18 mouse cellular contexts compared by ENCODE assay signal in the genomic region with DNA sequence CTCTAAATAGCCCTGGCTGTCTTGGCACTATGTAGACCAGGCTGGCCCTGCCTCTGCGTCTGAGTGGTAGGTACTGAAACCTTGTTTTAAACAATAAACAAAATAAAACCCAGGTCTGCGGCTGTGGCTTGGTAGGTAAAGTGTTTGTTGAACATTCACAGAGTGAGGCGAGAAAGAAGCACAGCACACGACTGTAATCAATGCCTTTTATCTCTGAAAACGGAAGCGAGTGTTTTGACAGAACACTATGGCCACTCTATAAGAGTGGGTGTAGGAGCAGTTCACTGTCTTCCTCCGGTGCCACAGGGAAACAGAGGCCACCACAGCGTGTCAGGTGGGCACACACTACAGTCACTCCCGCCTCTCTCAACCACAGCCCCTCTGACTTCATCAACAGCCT. TPM values are rescaled to one million over a fixed set of nuclear protein-coding genes. Genes with fewer than 3 reads are reported as not detected.
DNase-seq lines count a peak whose midpoint lies in the region; ATAC-seq and TF ChIP-seq lines count a peak whose summit lies in the region.
"Had no signal": no experiment of that assay in that cellular context is flagged by ENCODE, and none has a peak within 500 bp of the region (broad histone marks: within the 10 kb centered on the region; RNA-seq: fewer than 3 reads in every experiment).

No protein-coding gene starts in this region.

- intact Hi-C loops in heart, postnatal 14 days (cut with DNase I) = no loop called here

- peak overlapping the region; percentile 30 for H3K27ac ChIP-seq in liver, embryonic 12.5 days
- no peak overlapping the region for H3K27ac ChIP-seq in liver, embryonic 11.5 days (ENCODE audit: low read depth, low read length)
- H3K27ac ChIP-seq in kidney, embryonic 16.5 days (ENCODE audit: low read length) = no peak overlapping the region
- H3K27ac ChIP-seq: hindbrain, embryonic 10.5 days; intestine, embryonic 15.5 days; midbrain, embryonic 13.5 days; neural tube, embryonic 12.5 days had no signal

- no peak for TF ChIP-seq CTCF in E14TG2a.4 (conservative IDR thresholded peaks at IDR 0.05; ENCODE audit: low read length)

- no peak overlapping the region for H3K9ac ChIP-seq in liver, embryonic 12.5 days
- no peak overlapping the region for H3K9ac ChIP-seq in liver, embryonic 11.5 days (ENCODE audit: low read depth, low read length)
- H3K9ac ChIP-seq in kidney, embryonic 16.5 days (replicated peaks; ENCODE audit: low read length) = no peak overlapping the region
- H3K9ac ChIP-seq: intestine, embryonic 15.5 days; midbrain, embryonic 13.5 days; neural tube, embryonic 12.5 days had no signal

- peaks cover 51% of the 10 kb centered on the region for H3K4me1 ChIP-seq in liver, embryonic 12.5 days
- peaks cover 16% of the 10 kb centered on the region for H3K4me1 ChIP-seq in liver, embryonic 11.5 days (replicated peaks; ENCODE audit: control insufficient read depth, insufficient read depth, low read length)
- peaks cover 79% of the 10 kb centered on the region for H3K4me1 ChIP-seq in E14TG2a.4 (replicated peaks; ENCODE audit: low read depth, low read length)
- H3K4me1 ChIP-seq in kidney, embryonic 16.5 days (ENCODE audit: insufficient read depth, low read length) = no peaks in the 10 kb centered on the region
- H3K4me1 ChIP-seq: forebrain, embryonic 10.5 days; hindbrain, embryonic 10.5 days; midbrain, embryonic 13.5 days; neural tube, embryonic 12.5 days had no signal

- H3K4me2 ChIP-seq in liver, embryonic 12.5 days = no peak overlapping the region
- H3K4me2 ChIP-seq in liver, embryonic 11.5 days = no peak overlapping the region
- no peak overlapping the region for H3K4me2 ChIP-seq in kidney, embryonic 16.5 days (replicated peaks; ENCODE audit: low read depth, low read length)
- H3K4me2 ChIP-seq: intestine, embryonic 15.5 days; midbrain, embryonic 13.5 days; neural tube, embryonic 12.5 days had no signal

- no peak for ATAC-seq in liver, embryonic 12.5 days
- ATAC-seq in liver, embryonic 11.5 days (replicated peaks; ENCODE audit: low FRiP score) = no peak
- ATAC-seq in kidney, embryonic 16.5 days (ENCODE audit: low FRiP score, low TSS enrichment) = no peak
- ATAC-seq: intestine, embryonic 15.5 days; midbrain, embryonic 13.5 days had no signal

- DNase-seq in liver, embryonic 11.5 days (ENCODE audit: low spot score) = no peak
- peak; percentile 71 for DNase-seq in induced T-regulatory cell, adult 2 months (ENCODE audit: low read depth)
- peak; percentile 59 to 73 for DNase-seq in natural killer cell, adult 2 months (ENCODE audit: low spot score in 2 of 2)
- DNase-seq in heart, postnatal 14 days = no peak
- DNase-seq: cerebellum, adult 2 months; gastrocnemius, postnatal 36 days; kidney, postnatal 25 days; left cerebral cortex, postnatal 4 days; lung, adult 18-20 months; right cerebral cortex, postnatal 4 days had no signal

- H3K4me3 ChIP-seq in liver, embryonic 12.5 days = no peak overlapping the region
- no peak overlapping the region for H3K4me3 ChIP-seq in liver, embryonic 11.5 days (ENCODE audit: low read depth, low read length)
- peak overlapping the region; percentile 68 for H3K4me3 ChIP-seq in E14TG2a.4 (replicated peaks; ENCODE audit: low read length)
- no peak overlapping the region for H3K4me3 ChIP-seq in kidney, embryonic 16.5 days (ENCODE audit: low read length)
- H3K4me3 ChIP-seq: forebrain, embryonic 10.5 days; hindbrain, embryonic 10.5 days; intestine, embryonic 15.5 days; midbrain, embryonic 13.5 days; neural tube, embryonic 12.5 days had no signal

- no peaks in the 10 kb centered on the region for H3K9me3 ChIP-seq in liver, embryonic 12.5 days (replicated peaks)
- no peaks in the 10 kb centered on the region for H3K9me3 ChIP-seq in liver, embryonic 11.5 days (ENCODE audit: control insufficient read depth, low read length)
- no peaks in the 10 kb centered on the region for H3K9me3 ChIP-seq in E14TG2a.4 (ENCODE audit: low read length)
- no peaks in the 10 kb centered on the region for H3K9me3 ChIP-seq in kidney, embryonic 16.5 days (ENCODE audit: low read length)
- H3K9me3 ChIP-seq: forebrain, embryonic 10.5 days; hindbrain, embryonic 10.5 days; intestine, embryonic 15.5 days; midbrain, embryonic 13.5 days; neural tube, embryonic 12.5 days had no signal

- H3K36me3 ChIP-seq in liver, embryonic 12.5 days = peaks cover 57% of the 10 kb centered on the region
- peaks cover 37% of the 10 kb centered on the region for H3K36me3 ChIP-seq in liver, embryonic 11.5 days (ENCODE audit: control insufficient read depth, insufficient read depth, low read length)
- H3K36me3 ChIP-seq in E14TG2a.4 (ENCODE audit: insufficient read depth, low read length) = peaks cover 64% of the 10 kb centered on the region
- peaks cover 38% of the 10 kb centered on the region for H3K36me3 ChIP-seq in kidney, embryonic 16.5 days (ENCODE audit: insufficient read depth, low read length)

- no peaks in the 10 kb centered on the region for H3K27me3 ChIP-seq in liver, embryonic 12.5 days (replicated peaks)
- no peaks in the 10 kb centered on the region for H3K27me3 ChIP-seq in liver, embryonic 11.5 days (replicated peaks; ENCODE audit: control insufficient read depth, insufficient read depth, low read length)
- no peaks in the 10 kb centered on the region for H3K27me3 ChIP-seq in E14TG2a.4 (ENCODE audit: insufficient read depth, low read length)
- no peaks in the 10 kb centered on the region for H3K27me3 ChIP-seq in kidney, embryonic 16.5 days (ENCODE audit: insufficient read depth, low read length)
- H3K27me3 ChIP-seq: intestine, embryonic 15.5 days; midbrain, embryonic 13.5 days; neural tube, embryonic 12.5 days had no signal

- 68% methylated on average over 9 of the region's 9 CpGs for WGBS in liver, embryonic 12.5 days (ENCODE audit: insufficient replicate concordance)
- WGBS in liver, embryonic 11.5 days = 75% methylated on average over 9 of the region's 9 CpGs
- 90% methylated on average over 9 of the region's 9 CpGs for WGBS in kidney, embryonic 16.5 days

RNA-seq across cellular contexts. Expression of a gene that starts 9.8 kb away (rescaled TPM):
- polyA plus RNA-seq in liver, embryonic 12.5 days (2016; fragmentation: Nextera tagmentation; extraction: Ambion mirVana) = 10.8 and 11.6 TPM in 2 replicates
- 17.1 and 17.8 TPM in 2 replicates for polyA plus RNA-seq in liver, embryonic 11.5 days (2014; fragmentation: Nextera tagmentation; extraction: Ambion mirVana)
- 1 to 10 TPM; 2.3 to 6.4 TPM for total RNA-seq in heart, postnatal 14 days (2021)
- 2.4 TPM in 2 replicates for polyA plus RNA-seq in kidney, embryonic 16.5 days (2015; fragmentation: Nextera tagmentation; extraction: Ambion mirVana)

RNA-seq across cellular contexts. Expression of a gene that starts 41.9 kb away (rescaled TPM):
- 7.2 and 9.8 TPM in 2 replicates for polyA plus RNA-seq in liver, embryonic 12.5 days (2016; fragmentation: Nextera tagmentation; extraction: Ambion mirVana)
- 15.6 and 16.9 TPM in 2 replicates for polyA plus RNA-seq in liver, embryonic 11.5 days (2014; fragmentation: Nextera tagmentation; extraction: Ambion mirVana)
- 10 to 100 TPM; 10.5 to 12.5 TPM for total RNA-seq in heart, postnatal 14 days (2021)
- polyA plus RNA-seq in kidney, embryonic 16.5 days (2015; fragmentation: Nextera tagmentation; extraction: Ambion mirVana) = 46.1 and 51.7 TPM in 2 replicates

Comparison
In these comparisons a context has a peak if more than half of its experiments do, and no peak if none do; other contexts are left out.
1. DNase-seq: peak in induced T-regulatory cell, adult 2 months (single experiment) and natural killer cell, adult 2 months (2 of 2); none in liver, embryonic 11.5 days (single experiment) and heart, postnatal 14 days (0 of 2).